Mouse (Mus musculus) lung, embryonic 14.5 days (tissue): ENCODE measurements around the gene Gm10553. TPM values are rescaled to one million over a fixed set of nuclear protein-coding genes. Genes with fewer than 3 reads are reported as not detected.
"Not testable (repeated sequence)": the region's sequence is repeated elsewhere in the genome, so short reads cannot be mapped to it uniquely, and the experiment has no call there.

Source experiments
- ATAC-seq: fragments of 200-750 bp; cut with Nextera tagmentation; 2 replicates; pipeline ENCODE4 v1.8.0; 2017; ENCODE audit warnings: mild to moderate bottlenecking, moderate TSS enrichment, moderate library complexity; ENCODE audit not compliant: insufficient read depth
- DNase-seq: peaks from one replicate; pipeline ENCODE4 v3.0.0-alpha.2; 2015
- H3K27ac ChIP-seq: fragments of 300-500 bp; sonication (generic); 2 replicates; pipeline ENCODE4 v1.5.1; 2014; ENCODE audit warnings: low read depth, mild to moderate bottlenecking, moderate library complexity
- H3K27me3 ChIP-seq: fragments of 300-500 bp; sonication (generic); 2 replicates; pipeline ENCODE4 v1.6.1; 2014; ENCODE audit warnings: low read length, control low read depth; ENCODE audit not compliant: insufficient read depth
- H3K36me3 ChIP-seq: fragments of 300-500 bp; sonication (generic); 2 replicates; pipeline ENCODE4 v1.6.1; 2014; ENCODE audit warnings: control low read depth; ENCODE audit not compliant: insufficient read depth
- H3K4me1 ChIP-seq: fragments of 300-500 bp; sonication (generic); 2 replicates; pipeline ENCODE4 v1.6.1; 2014; ENCODE audit warnings: antibody characterized with exemption, control low read depth; ENCODE audit not compliant: insufficient read depth
- H3K4me2 ChIP-seq: fragments of 300-500 bp; sonication (generic); 2 replicates; pipeline ENCODE4 v1.6.1; 2014; ENCODE audit warnings: mild to moderate bottlenecking
- H3K4me3 ChIP-seq: fragments of 300-500 bp; sonication (generic); 2 replicates; pipeline ENCODE4 v1.5.1; 2014; ENCODE audit warnings: low read depth, low read length
- H3K9ac ChIP-seq: fragments of 300-500 bp; sonication (generic); 2 replicates; pipeline ENCODE4 v1.6.1; 2014
- H3K9me3 ChIP-seq: fragments of 300-500 bp; sonication (generic); 2 replicates; pipeline ENCODE4 v1.6.1; 2016; ENCODE audit warnings: low read depth, low read length, control low read depth
- WGBS: fragments of 180-500 bp; shearing (Covaris S2); extraction: QIAGEN DNeasy Blood & Tissue Kit; methylation state at CpG from one replicate; pipeline ENCODE4 v1.1.7; 2014; 5-methylcytosine and 5-hydroxymethylcytosine counted together
- polyA plus RNA-seq: library from polyadenylated mRNA; unstranded; fragments of >200 nt; fragmentation: Nextera tagmentation; extraction: Ambion mirVana; gene quantifications from 2 replicates; pipeline ENCODE4 v1.2.1, GENCODE M21; 2014

Gm10553 gene
- polyA plus RNA-seq: not detected in 2 replicates

DNA sequence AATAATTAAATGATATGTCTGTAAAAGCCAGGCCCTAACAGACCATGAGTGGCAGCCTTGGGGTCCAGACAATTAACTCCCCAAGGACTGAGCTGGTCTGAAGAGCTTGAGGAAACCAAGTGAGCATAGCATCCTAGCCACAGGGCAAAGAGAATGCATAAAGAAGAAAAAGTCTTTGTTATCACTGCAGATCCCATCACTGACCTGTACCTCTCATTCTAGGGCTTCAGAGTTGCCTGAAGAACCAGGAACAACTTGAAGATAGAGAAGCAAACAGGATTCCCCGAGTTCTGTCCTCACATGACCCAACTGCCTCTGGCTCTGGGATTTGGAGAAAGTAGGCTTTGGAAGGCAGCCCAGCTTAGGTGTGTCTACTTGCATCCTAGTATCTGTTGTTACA is at the start of gene Gm10553:
Gm10553 (plus strand) TSS at position 301 of the 400 bp plus-strand sequence.
- H3K4me3 ChIP-seq, H3K9ac ChIP-seq, H3K4me1 ChIP-seq, H3K9me3 ChIP-seq, DNase-seq, H3K27me3 ChIP-seq, H3K27ac ChIP-seq, H3K36me3 ChIP-seq, H3K4me2 ChIP-seq, ATAC-seq: not testable (repeated sequence)
- 46% methylated on average over 1 of the region's 1 CpGs for WGBS

DNA sequence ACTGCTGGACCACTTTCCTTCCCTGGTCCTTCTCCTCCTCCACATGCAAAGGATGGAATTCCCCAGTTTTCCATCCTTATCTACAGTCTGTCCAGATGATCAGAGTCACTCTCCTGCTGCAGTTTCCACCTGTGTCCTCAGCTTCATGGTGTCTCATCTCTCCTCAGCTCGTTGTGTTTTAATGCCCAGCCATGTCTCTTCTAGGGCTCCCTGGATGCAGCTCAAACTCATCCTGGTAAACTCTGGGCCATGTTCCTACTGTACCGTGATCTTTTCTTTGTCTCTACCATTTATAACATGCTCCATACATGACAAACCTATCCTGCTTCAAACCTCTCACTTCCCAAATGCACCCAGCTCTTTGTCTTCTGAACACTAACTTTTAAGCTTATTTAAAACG is 28.3 kb upstream of the Gm10553 start:
- H3K9me3 ChIP-seq, H3K27ac ChIP-seq, ATAC-seq, H3K36me3 ChIP-seq, H3K27me3 ChIP-seq, H3K4me2 ChIP-seq, H3K9ac ChIP-seq, DNase-seq, H3K4me3 ChIP-seq, H3K4me1 ChIP-seq: not testable (repeated sequence)
- 64% methylated on average over 3 of the region's 3 CpGs for WGBS

DNA sequence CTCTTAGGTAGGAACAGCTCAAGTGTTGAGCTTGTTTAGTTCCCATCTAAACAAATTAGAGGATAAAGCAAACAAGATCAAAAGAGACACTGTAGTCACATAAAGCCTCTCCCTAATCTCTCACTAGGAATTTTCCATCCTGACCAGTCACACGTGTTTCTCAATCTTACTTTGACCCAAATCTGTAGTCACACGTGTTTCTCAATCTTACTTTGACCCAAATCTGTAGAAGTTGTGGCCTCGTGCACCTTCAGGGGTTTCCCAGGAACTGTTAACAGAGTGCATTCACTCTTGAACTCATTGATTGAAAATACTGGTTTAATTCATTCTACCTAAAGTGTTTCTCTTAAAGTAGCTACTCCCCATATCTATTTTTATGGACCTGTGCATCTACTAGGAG is 26.9 kb upstream of the Gm10553 start:
- not testable (repeated sequence) for H3K9ac ChIP-seq, H3K4me3 ChIP-seq, H3K27me3 ChIP-seq, H3K27ac ChIP-seq, H3K4me1 ChIP-seq, H3K9me3 ChIP-seq, H3K36me3 ChIP-seq, H3K4me2 ChIP-seq, DNase-seq, ATAC-seq
- WGBS: 67% methylated on average over 3 of the region's 3 CpGs

DNA sequence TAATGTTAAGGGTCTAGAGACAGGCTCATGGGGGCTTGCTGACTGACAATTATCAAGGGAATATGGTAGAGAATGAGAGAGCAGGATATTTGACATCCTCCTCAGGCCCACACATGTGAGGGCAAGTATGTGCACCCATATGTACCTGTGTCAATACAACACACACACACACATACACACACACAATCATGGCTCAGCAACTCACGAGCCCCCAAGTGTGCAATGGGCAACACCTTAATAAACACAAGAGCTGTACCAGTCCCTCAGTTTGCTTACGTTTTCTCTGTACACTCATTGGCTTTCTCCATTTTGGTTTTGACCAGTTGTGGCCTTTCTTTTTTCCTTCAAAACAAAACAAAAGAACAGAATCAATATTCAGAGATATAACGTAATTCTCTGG is 15.2 kb upstream of the Gm10553 start:
- not testable (repeated sequence) for H3K27me3 ChIP-seq, H3K4me3 ChIP-seq, H3K9me3 ChIP-seq, ATAC-seq, H3K9ac ChIP-seq, H3K27ac ChIP-seq, H3K4me2 ChIP-seq, DNase-seq, H3K4me1 ChIP-seq, H3K36me3 ChIP-seq
- 59% methylated on average over 2 of the region's 3 CpGs for WGBS

DNA sequence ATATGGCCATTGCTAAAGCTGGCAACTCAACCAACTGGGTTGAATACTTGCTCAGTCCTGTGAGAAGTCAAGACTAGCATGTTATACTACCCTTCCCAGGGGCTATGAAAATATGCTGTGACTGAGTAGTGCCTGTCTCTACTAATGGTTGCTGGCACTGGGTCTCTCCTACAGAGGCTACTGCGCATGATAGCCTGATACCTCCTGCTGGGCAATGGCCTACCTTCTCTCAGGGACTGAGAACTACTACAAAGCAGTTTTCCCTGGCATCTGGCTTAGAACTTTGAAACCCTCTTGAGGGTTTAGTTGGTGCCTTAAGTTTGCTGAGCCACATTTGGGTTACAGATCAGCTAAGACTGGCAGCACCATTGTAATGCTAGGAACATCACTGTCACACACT is 13.8 kb upstream of the Gm10553 start:
- ATAC-seq, H3K9me3 ChIP-seq, H3K36me3 ChIP-seq, DNase-seq, H3K27ac ChIP-seq, H3K9ac ChIP-seq, H3K4me2 ChIP-seq, H3K27me3 ChIP-seq, H3K4me1 ChIP-seq, H3K4me3 ChIP-seq: not testable (repeated sequence)
- WGBS: 43% methylated on average over 1 of the region's 1 CpGs

DNA sequence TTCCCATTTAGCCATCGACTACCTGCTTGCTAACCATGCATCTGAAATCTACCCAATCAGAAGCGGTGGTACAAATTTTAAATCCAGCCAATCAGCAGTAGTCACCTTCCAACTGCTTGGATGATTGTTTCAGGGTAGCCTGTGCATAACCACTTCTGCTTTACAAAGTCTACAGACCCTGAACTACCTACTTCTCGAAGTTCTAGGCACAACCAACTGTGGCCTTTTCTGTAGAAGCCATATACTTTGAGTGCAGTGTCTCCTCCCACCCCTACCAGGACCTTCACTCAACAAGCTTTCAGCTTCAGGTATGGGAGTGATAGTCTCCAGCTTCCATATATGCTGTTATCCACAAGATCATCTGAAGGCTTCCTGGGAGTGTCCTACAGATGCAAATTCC is 7.8 kb upstream of the Gm10553 start:
- ATAC-seq, H3K4me1 ChIP-seq, H3K4me2 ChIP-seq, H3K9me3 ChIP-seq, DNase-seq, H3K4me3 ChIP-seq, H3K27ac ChIP-seq, H3K9ac ChIP-seq, H3K27me3 ChIP-seq, H3K36me3 ChIP-seq: not testable (repeated sequence)
- 34% methylated on average over 1 of the region's 3 CpGs for WGBS

DNA sequence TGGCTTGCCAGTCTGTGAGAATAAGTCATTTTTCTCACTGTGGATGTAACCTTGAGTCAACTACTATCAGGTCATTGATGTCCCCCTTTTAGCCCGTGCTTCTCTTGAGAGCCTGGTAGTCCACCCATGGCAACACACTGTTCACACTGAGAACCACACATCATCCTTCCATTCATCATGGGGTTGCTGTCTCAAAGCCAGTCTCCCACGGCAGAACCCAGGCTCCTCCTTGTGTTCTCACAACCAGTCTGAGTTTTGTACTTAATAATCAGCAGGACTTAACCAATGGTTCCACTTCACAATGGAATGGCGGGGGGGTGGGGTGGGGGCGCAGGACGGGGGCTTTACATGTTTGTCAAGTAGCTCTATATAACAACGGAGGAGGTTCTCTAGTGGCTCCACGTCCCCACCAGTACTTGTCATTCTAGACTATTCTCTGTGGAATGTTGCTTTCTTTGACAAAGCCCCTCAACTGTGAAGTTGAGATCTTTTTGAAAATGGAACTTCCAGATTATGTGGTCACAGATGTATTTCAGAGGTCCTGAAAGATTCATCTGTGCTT is 6.9 kb upstream of the Gm10553 start:
- not testable (repeated sequence) for H3K4me3 ChIP-seq, H3K4me1 ChIP-seq, ATAC-seq, H3K27ac ChIP-seq, H3K4me2 ChIP-seq, H3K36me3 ChIP-seq, H3K27me3 ChIP-seq, DNase-seq, H3K9ac ChIP-seq, H3K9me3 ChIP-seq
- WGBS: 79% methylated on average over 6 of the region's 7 CpGs

DNA sequence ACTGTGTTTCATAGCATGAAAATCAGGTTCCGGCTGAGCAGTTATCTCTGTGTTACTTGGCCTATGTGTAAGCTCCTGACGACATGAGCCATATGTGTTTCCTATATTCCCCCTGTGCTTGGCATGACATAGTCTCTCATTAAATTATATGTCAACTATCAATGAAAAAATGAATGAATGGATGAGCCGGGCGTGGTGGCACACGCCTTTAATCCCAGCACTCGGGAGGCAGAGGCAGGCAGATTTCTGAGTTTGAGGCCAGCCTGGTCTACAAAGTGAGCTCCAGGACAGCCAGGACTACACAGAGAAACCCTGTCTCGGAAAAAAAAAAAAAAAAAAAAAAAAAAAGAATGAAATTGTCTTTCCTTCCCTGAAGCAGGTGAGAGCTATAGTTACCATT is 883 bp upstream of the Gm10553 start:
- H3K27ac ChIP-seq, H3K9ac ChIP-seq, H3K27me3 ChIP-seq, H3K4me1 ChIP-seq, ATAC-seq, H3K9me3 ChIP-seq, H3K4me3 ChIP-seq, DNase-seq, H3K36me3 ChIP-seq, H3K4me2 ChIP-seq: not testable (repeated sequence)
- WGBS: 78% methylated on average over 5 of the region's 7 CpGs

DNA sequence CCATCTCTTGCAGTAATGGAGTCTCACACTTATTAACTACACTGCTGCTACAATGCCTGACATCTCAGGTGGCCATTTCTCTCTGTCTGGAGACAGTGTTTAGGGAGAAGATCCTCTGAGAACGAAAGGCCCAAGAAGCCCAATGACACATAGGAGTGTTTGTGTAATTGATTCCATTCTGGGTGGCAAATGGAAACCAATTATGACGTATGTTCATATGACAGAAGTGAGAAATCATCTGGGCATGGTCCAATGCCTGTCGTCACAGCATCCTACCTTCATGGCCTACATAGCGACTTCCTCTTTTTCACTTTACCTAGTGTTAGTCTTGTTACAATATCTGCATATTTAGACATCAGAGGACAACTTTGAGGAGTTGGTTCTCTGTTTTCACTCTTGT is 1.8 kb downstream of the Gm10553 start:
- H3K4me3 ChIP-seq, H3K9ac ChIP-seq, H3K36me3 ChIP-seq, H3K27ac ChIP-seq, DNase-seq, H3K4me1 ChIP-seq, ATAC-seq, H3K4me2 ChIP-seq, H3K27me3 ChIP-seq, H3K9me3 ChIP-seq: not testable (repeated sequence)
- WGBS: 84% methylated on average over 4 of the region's 4 CpGs

DNA sequence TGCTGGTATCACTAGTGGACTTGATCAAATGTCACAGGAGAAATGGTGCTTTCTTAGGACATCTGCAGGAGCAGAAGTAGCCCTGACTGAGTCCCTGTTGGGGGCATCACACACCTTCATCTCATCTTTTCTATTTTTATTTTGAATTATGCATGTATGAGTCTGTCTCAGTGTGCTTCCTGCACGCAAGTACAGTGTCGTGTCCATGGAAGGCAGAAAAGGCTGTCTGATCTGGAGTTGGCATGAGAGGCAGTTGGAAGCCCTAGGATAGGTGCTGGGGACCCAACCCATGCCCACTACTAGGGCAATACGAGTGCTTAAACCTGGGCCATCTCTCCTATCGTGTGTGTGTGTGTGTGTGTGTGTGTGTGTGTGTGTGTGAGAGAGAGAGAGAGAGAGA is 5.4 kb downstream of the Gm10553 start:
- not testable (repeated sequence) for H3K9ac ChIP-seq, H3K4me2 ChIP-seq, ATAC-seq, H3K27me3 ChIP-seq, H3K4me3 ChIP-seq, H3K9me3 ChIP-seq, H3K27ac ChIP-seq, H3K36me3 ChIP-seq, H3K4me1 ChIP-seq, DNase-seq
- WGBS: 85% methylated on average over 4 of the region's 4 CpGs

DNA sequence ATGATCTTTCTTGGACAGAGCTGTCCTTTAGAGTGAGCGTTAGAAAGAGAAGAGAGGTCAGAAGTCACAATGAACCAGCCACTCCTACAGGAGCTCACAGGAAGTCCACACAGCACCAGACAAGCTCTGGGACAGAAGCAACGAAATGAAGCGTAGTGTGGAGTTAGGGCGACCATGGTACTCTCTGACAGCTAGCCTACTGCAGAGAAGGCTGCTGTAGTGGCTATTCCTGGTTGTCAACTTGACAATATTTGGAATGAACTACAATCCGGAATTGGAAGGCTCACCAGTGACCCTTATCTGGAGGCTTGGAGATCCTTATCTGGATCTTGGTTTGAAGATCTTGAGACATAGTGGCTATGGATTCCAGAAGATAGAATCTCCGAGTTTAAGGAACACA is 6.0 kb downstream of the Gm10553 start:
- WGBS: 68% methylated on average over 5 of the region's 6 CpGs
- H3K27ac ChIP-seq, DNase-seq, H3K4me1 ChIP-seq, H3K4me3 ChIP-seq, H3K9ac ChIP-seq, H3K36me3 ChIP-seq, H3K4me2 ChIP-seq, ATAC-seq, H3K9me3 ChIP-seq, H3K27me3 ChIP-seq: not testable (repeated sequence)
